Mouse (Mus musculus) hematopoietic stem cell, adult 5-6 weeks (primary cell): Measurements from ENCODE around the gene Bcl3. TPM values are rescaled to one million over a fixed set of nuclear protein-coding genes. Genes with fewer than 3 reads are reported as not detected.

Experiments
- ATAC-seq, 2 experiments: fragments of 125-278 bp in 1 of 2; replicated peaks in 1 of 2; 2 replicates each; pipeline ENCODE4 v1.8.0; 2016 to 2017; ENCODE audit warnings: inconsistent platforms in 2 of 2, mild to moderate bottlenecking in 2 of 2, moderate number of reproducible peaks in 2 of 2, low read depth in 1 of 2, moderate TSS enrichment in 1 of 2; ENCODE audit not compliant: low FRiP score in 2 of 2, poor library complexity in 2 of 2, severe bottlenecking in 2 of 2, insufficient read depth in 1 of 2, low TSS enrichment in 1 of 2
- total RNA-seq: library from RNA; stranded (forward); fragments of 172-1452, 232-1000 nt; gene quantifications from 2 replicates; pipeline ENCODE4 v1.2.3, GENCODE M21; 2017

The Bcl3 gene
- total RNA-seq, 1 experiment from 2014 or later: 5.3 TPM

GRCm38 (mm10) chr7:19841686-19842413 lies 19.3 kb upstream of the Bcl3 start:
- ATAC-seq: no peak

GRCm38 (mm10) chr7:19840936-19841335 lies 18.4 kb upstream of the Bcl3 start:
- ATAC-seq: no peak

- no peak for ATAC-seq
Observed at GRCm38 (mm10) chr7:19840371-19840770, 17.8 kb upstream of the Bcl3 start.

- ATAC-seq: no peak
Observed at GRCm38 (mm10) chr7:19836843-19837242, 14.3 kb upstream of the Bcl3 start.

- ATAC-seq: no peak
Observed at GRCm38 (mm10) chr7:19834055-19834454, 11.5 kb upstream of the Bcl3 start.

- ATAC-seq: peak in 1 of 2 experiments; percentile 36; a peak in 1 of 4 replicates
Observed at GRCm38 (mm10) chr7:19831837-19832236, 9.3 kb upstream of the Bcl3 start.

GRCm38 (mm10) chr7:19830682-19831156 lies 8.1 kb upstream of the Bcl3 start:
- ATAC-seq: peak; percentile 95 to 97

GRCm38 (mm10) chr7:19829694-19830093 lies 7.1 kb upstream of the Bcl3 start:
- no peak for ATAC-seq

- ATAC-seq: no peak
Observed at GRCm38 (mm10) chr7:19826756-19827155, 4.2 kb upstream of the Bcl3 start.

GRCm38 (mm10) chr7:19824182-19824973 lies 1.8 kb upstream of the Bcl3 start:
- peak; percentile 67 to 70 for ATAC-seq

GRCm38 (mm10) chr7:19823256-19824181 lies 949 bp upstream of the Bcl3 start:
- peak; percentile 34 to 43; a peak in 3 of 4 replicates for ATAC-seq

- no peak for ATAC-seq
Observed at GRCm38 (mm10) chr7:19822193-19822592, 377 bp downstream of the Bcl3 start.

- no peak for ATAC-seq
Observed at GRCm38 (mm10) chr7:19821633-19822032, 937 bp downstream of the Bcl3 start.

- ATAC-seq: no peak
Observed at GRCm38 (mm10) chr7:19820347-19821048, 2.1 kb downstream of the Bcl3 start.

- no peak for ATAC-seq
Observed at GRCm38 (mm10) chr7:19818875-19819274, 3.7 kb downstream of the Bcl3 start.

- ATAC-seq: no peak
Observed at GRCm38 (mm10) chr7:19818440-19818839, 4.1 kb downstream of the Bcl3 start.
